Comparison of ENCODE assay signal across 12 mouse cellular contexts in genomic region chr12:84178052-84178451, GRCm38 (mm10). TPM values are rescaled to one million over a fixed set of nuclear protein-coding genes. Genes with fewer than 3 reads are reported as not detected.
DNase-seq lines count a peak whose midpoint lies in the region; ATAC-seq and TF ChIP-seq lines count a peak whose summit lies in the region.
"Had no signal": no experiment of that assay in that cellular context is flagged by ENCODE, and none has a peak within 500 bp of the region (broad histone marks: within the 10 kb centered on the region; RNA-seq: fewer than 3 reads in every experiment).

No protein-coding gene starts in this region.

- H3K27me3 ChIP-seq in kidney, embryonic 15.5 days = no peaks in the 10 kb centered on the region
- H3K27me3 ChIP-seq in G1E (ENCODE audit: insufficient read depth, low read length) = no peaks in the 10 kb centered on the region
- H3K27me3 ChIP-seq in liver, embryonic 16.5 days (ENCODE audit: control insufficient read depth, insufficient read depth, low read depth, low read length) = no peaks in the 10 kb centered on the region
- H3K27me3 ChIP-seq: limb, embryonic 12.5 days had no signal

- no peak overlapping the region for H3K4me3 ChIP-seq in kidney, embryonic 15.5 days (replicated peaks)
- peak overlapping the region; percentile 31; the same call in 1 of the 2 replicates for H3K4me3 ChIP-seq in G1E (ENCODE audit: low read depth, low read length)
- no peak overlapping the region for H3K4me3 ChIP-seq in liver, embryonic 16.5 days (ENCODE audit: low read depth, low read length)
- H3K4me3 ChIP-seq: limb, embryonic 12.5 days had no signal

- peak; percentile 79 for DNase-seq in adrenal gland, adult 2 months
- DNase-seq in adrenal gland, postnatal 10 days = no peak
- DNase-seq in kidney, postnatal 10 days = no peak
- no peak for DNase-seq in G1E (ENCODE audit: low spot score)
- no peak for DNase-seq in layer of hippocampus, postnatal 25 days (ENCODE audit: extremely low spot score in 1 of 2, low spot score in 1 of 2)
- DNase-seq: heart, postnatal 4 days; kidney, postnatal 14 days had no signal

- H3K9ac ChIP-seq in kidney, embryonic 15.5 days = no peak overlapping the region
- peak overlapping the region; percentile 76 for H3K9ac ChIP-seq in liver, embryonic 16.5 days (ENCODE audit: low read depth, low read length)
- H3K9ac ChIP-seq: limb, embryonic 12.5 days had no signal

- no peak overlapping the region for H3K4me2 ChIP-seq in kidney, embryonic 15.5 days
- peak overlapping the region; percentile 86; the same call in 1 of the 2 replicates for H3K4me2 ChIP-seq in liver, embryonic 16.5 days (ENCODE audit: low read depth, low read length)
- H3K4me2 ChIP-seq: limb, embryonic 12.5 days; midbrain, embryonic 11.5 days had no signal

- H3K4me1 ChIP-seq in kidney, embryonic 15.5 days = peaks cover 94% of the 10 kb centered on the region
- H3K4me1 ChIP-seq in G1E (ENCODE audit: insufficient read depth, low read depth, low read length) = peaks cover 99% of the 10 kb centered on the region
- peaks cover 94% of the 10 kb centered on the region for H3K4me1 ChIP-seq in liver, embryonic 16.5 days (ENCODE audit: control insufficient read depth, low read depth, low read length)

- no peak for TF ChIP-seq CTCF in G1E (IDR thresholded peaks at IDR 0.05; ENCODE audit: low read depth, low read length)

- 32% methylated on average over 1 of the region's 1 CpGs for WGBS in kidney, embryonic 15.5 days
- 39% methylated on average over 1 of the region's 1 CpGs for WGBS in liver, embryonic 16.5 days (ENCODE audit: insufficient replicate concordance)

- peak overlapping the region; percentile 93; the same call in 1 of the 2 replicates for H3K27ac ChIP-seq in kidney, embryonic 15.5 days
- H3K27ac ChIP-seq in liver, embryonic 16.5 days (ENCODE audit: low read length) = peak overlapping the region; percentile 97

- H3K36me3 ChIP-seq in kidney, embryonic 15.5 days = peaks cover 13% of the 10 kb centered on the region
- peaks cover 83% of the 10 kb centered on the region for H3K36me3 ChIP-seq in G1E (replicated peaks)
- peaks cover 11% of the 10 kb centered on the region for H3K36me3 ChIP-seq in liver, embryonic 16.5 days (ENCODE audit: control insufficient read depth, insufficient read depth)

- ATAC-seq in kidney, embryonic 15.5 days (replicated peaks; ENCODE audit: low FRiP score) = no peak
- ATAC-seq in G1E (ENCODE audit: extremely low read depth, insufficient number of reproducible peaks, low FRiP score, poor library complexity, severe bottlenecking) = no peak
- ATAC-seq in liver, embryonic 16.5 days (ENCODE audit: low read depth) = no peak
- ATAC-seq in granulocyte monocyte progenitor cell, adult 5-6 weeks (replicated peaks; ENCODE audit: poor library complexity, severe bottlenecking) = no peak

- no peaks in the 10 kb centered on the region for H3K9me3 ChIP-seq in kidney, embryonic 15.5 days (replicated peaks)
- no peaks in the 10 kb centered on the region for H3K9me3 ChIP-seq in G1E (replicated peaks)
- no peaks in the 10 kb centered on the region for H3K9me3 ChIP-seq in liver, embryonic 16.5 days (replicated peaks; ENCODE audit: control insufficient read depth, low read length)
- H3K9me3 ChIP-seq: limb, embryonic 12.5 days had no signal

RNA-seq across cellular contexts. Expression of gene Pnma1, which starts 29.8 kb away (rescaled TPM):
- under 1 TPM; 0.28 to 0.43 TPM for total RNA-seq in adrenal gland, adult 2 months (2021)
- 0.15 TPM in 1 of 2 replicates, not detected in the other for polyA plus RNA-seq in adrenal gland, adult 2 months (2012; rRNA removed)
- total RNA-seq in adrenal gland, postnatal 10 days (2021) = under 1 TPM; 0.30 to 0.61 TPM
- 1.00 and 1.0 TPM in 2 replicates for polyA plus RNA-seq in kidney, embryonic 15.5 days (2015; fragmentation: Nextera tagmentation; extraction: Ambion mirVana)
- 0.58 and 0.83 TPM in 2 replicates for total RNA-seq in G1E (2014; fragmentation: Nextera tagmentation)
- total RNA-seq in G1E (2017) = 0.76 and 1.5 TPM in 2 replicates
- 0.14 TPM in 2 replicates for polyA plus RNA-seq in G1E (2012)
- 0.12 and 0.14 TPM in 2 replicates for polyA plus RNA-seq in liver, embryonic 16.5 days (2015; fragmentation: Nextera tagmentation; extraction: Ambion mirVana)
- 1 to 10 TPM; 3.8 to 4.5 TPM for total RNA-seq in layer of hippocampus, postnatal 25 days (2021)
- 0.26 and 0.47 TPM in 2 replicates for total RNA-seq in granulocyte monocyte progenitor cell, adult 5-6 weeks (2014; fragmentation: Nextera tagmentation)
- 0.17 TPM in 1 of 2 replicates, not detected in the other for total RNA-seq in granulocyte monocyte progenitor cell, adult 5-6 weeks (2017)

RNA-seq across cellular contexts. Expression of gene Elmsan1, which starts 40.6 kb away (rescaled TPM):
- total RNA-seq in adrenal gland, adult 2 months (2021) = 10 to 100 TPM; 17.0 to 22.7 TPM
- 14.4 and 20.4 TPM in 2 replicates for polyA plus RNA-seq in adrenal gland, adult 2 months (2012; rRNA removed)
- total RNA-seq in adrenal gland, postnatal 10 days (2021) = 10 to 100 TPM; 19.2 to 24.9 TPM
- 8.7 and 10.8 TPM in 2 replicates for polyA plus RNA-seq in kidney, embryonic 15.5 days (2015; fragmentation: Nextera tagmentation; extraction: Ambion mirVana)
- total RNA-seq in G1E (2014; fragmentation: Nextera tagmentation) = 66.7 and 72.7 TPM in 2 replicates
- total RNA-seq in G1E (2017) = 21.0 and 21.4 TPM in 2 replicates
- polyA plus RNA-seq in G1E (2012) = 125 and 140 TPM in 2 replicates
- polyA plus RNA-seq in liver, embryonic 16.5 days (2015; fragmentation: Nextera tagmentation; extraction: Ambion mirVana) = 6.9 and 7.8 TPM in 2 replicates
- total RNA-seq in layer of hippocampus, postnatal 25 days (2021) = 10 to 100 TPM; 21.0 to 21.7 TPM
- total RNA-seq in granulocyte monocyte progenitor cell, adult 5-6 weeks (2014; fragmentation: Nextera tagmentation) = 12.7 and 15.1 TPM in 2 replicates
- total RNA-seq in granulocyte monocyte progenitor cell, adult 5-6 weeks (2017) = 7.8 and 10.1 TPM in 2 replicates
